Mouse (Mus musculus) liver, postnatal 0 days (tissue): ENCODE measurements at regions not wholly inside any gene's neighbourhood (a gene's known extent, or its start where the extent isn't known, plus 50 kb on each side); places are given as distances from the start of the nearest gene placed in this dataset.

Experiments
- ATAC-seq: fragments of 200-750 bp; cut with Nextera tagmentation; 2 replicates; pipeline ENCODE4 v1.8.0; 2017; ENCODE audit warnings: mild to moderate bottlenecking, moderate library complexity
- DNase-seq: peaks from one replicate; pipeline ENCODE4 v3.0.0-alpha.2; 2016
- H3K27ac ChIP-seq: fragments of 300-500 bp; sonication (generic); 2 replicates; pipeline ENCODE4 v1.5.1; 2014; ENCODE audit warnings: antibody characterized with exemption, moderate library complexity, mild to moderate bottlenecking, low read depth
- H3K27me3 ChIP-seq: fragments of 300-500 bp; sonication (generic); 2 replicates; pipeline ENCODE4 v1.6.1; 2014; ENCODE audit warnings: low read length, control low read depth, mixed read lengths; ENCODE audit not compliant: insufficient read depth
- H3K36me3 ChIP-seq: fragments of 300-500 bp; sonication (generic); replicated peaks from 2 replicates; pipeline ENCODE4 v1.6.1; 2014; ENCODE audit warnings: mild to moderate bottlenecking, control low read depth, low read length, moderate library complexity, mixed read lengths; ENCODE audit not compliant: insufficient read depth
- H3K4me1 ChIP-seq: fragments of 300-500 bp; sonication (generic); 2 replicates; pipeline ENCODE4 v1.6.1; 2014; ENCODE audit warnings: antibody characterized with exemption, mild to moderate bottlenecking, control low read depth; ENCODE audit not compliant: insufficient read depth
- H3K4me2 ChIP-seq: fragments of 300-500 bp; sonication (generic); 2 replicates; pipeline ENCODE4 v1.6.1; 2014; ENCODE audit warnings: low read depth, mild to moderate bottlenecking, low read length, moderate library complexity, mixed read lengths
- H3K4me3 ChIP-seq: fragments of 300-500 bp; sonication (generic); 2 replicates; pipeline ENCODE4 v1.5.1; 2014; ENCODE audit warnings: low read depth, low read length
- H3K9ac ChIP-seq: fragments of 300-500 bp; sonication (generic); replicated peaks from 2 replicates; pipeline ENCODE4 v1.6.1; 2014; ENCODE audit warnings: mild to moderate bottlenecking, moderate library complexity
- H3K9me3 ChIP-seq: fragments of 300-500 bp; sonication (generic); 2 replicates; pipeline ENCODE4 v1.6.1; 2016; ENCODE audit warnings: mild to moderate bottlenecking, control low read depth, low read length, mixed read lengths
- CTCF ChIP-seq: sonication (generic); IDR thresholded peaks from 2 replicates; pipeline ENCODE4 v1.5.1; 2016; ENCODE audit warnings: antibody characterized with exemption, low read depth
- EP300 ChIP-seq: IDR thresholded peaks from 2 replicates; pipeline ENCODE4 v1.6.1; 2016; ENCODE audit warnings: antibody characterized with exemption, low read depth, mild to moderate bottlenecking
- WGBS: fragments of 180-500 bp; shearing (Covaris S2); extraction: QIAGEN DNeasy Blood & Tissue Kit; methylation state at CpG from one replicate; pipeline ENCODE4 v1.1.7; 2014; ENCODE audit not compliant: insufficient replicate concordance; 5-methylcytosine and 5-hydroxymethylcytosine counted together

GRCm38 (mm10) chr2:135579514-135579913 is 79.3 kb upstream of the Plcb4 start:
- H3K27me3 ChIP-seq, result no peaks in the 10 kb centered on the region
- H3K27ac ChIP-seq, result no peak overlapping the region
- no peak overlapping the region for H3K9ac ChIP-seq
- no peaks in the 10 kb centered on the region for H3K9me3 ChIP-seq
- H3K4me2 ChIP-seq, result no peak overlapping the region
- DNase-seq, result no peak
- H3K4me1 ChIP-seq, result no peaks in the 10 kb centered on the region
- H3K36me3 ChIP-seq, result no peaks in the 10 kb centered on the region
- 89% methylated on average over 6 of the region's 6 CpGs for WGBS
- no peak overlapping the region for H3K4me3 ChIP-seq
- TF ChIP-seq EP300, result no peak
- no peak for TF ChIP-seq CTCF
- ATAC-seq, result no peak

- Histone ChIP-seq H3K4me3 (no peak overlapping the region), H3K4me2 (no peak overlapping the region), H3K9ac (no peak overlapping the region), H3K27ac (no peak overlapping the region), H3K27me3 (no peaks in the 10 kb centered on the region), H3K4me1 (no peaks in the 10 kb centered on the region), H3K9me3 (no peaks in the 10 kb centered on the region), H3K36me3 (no peaks in the 10 kb centered on the region)
- TF ChIP-seq CTCF (no peak), EP300 (no peak)
- 67% methylated on average over 4 of the region's 4 CpGs for WGBS
- DNase-seq (no peak), ATAC-seq (no peak)
Measured at GRCm38 (mm10) chr2:135580051-135580450, 78.8 kb upstream of the Plcb4 start.

- Histone ChIP-seq H3K4me2 (no peak overlapping the region), H3K36me3 (no peaks in the 10 kb centered on the region), H3K27ac (no peak overlapping the region), H3K4me1 (no peaks in the 10 kb centered on the region), H3K4me3 (no peak overlapping the region), H3K9me3 (no peaks in the 10 kb centered on the region), H3K9ac (no peak overlapping the region), H3K27me3 (no peaks in the 10 kb centered on the region)
- DNase-seq (no peak), ATAC-seq (no peak)
- TF ChIP-seq CTCF (no peak), EP300 (no peak)
- WGBS, result 77% methylated on average over 8 of the region's 8 CpGs
Measured at GRCm38 (mm10) chr2:135582341-135582740, 76.5 kb upstream of the Plcb4 start.

- ATAC-seq, result no peak
- no peak for DNase-seq
Measured at GRCm38 (mm10) chr2:135606306-135606705, 52.5 kb upstream of the Plcb4 start.

More at GRCm38 (mm10) chr2:135606306-135606705, 52.5 kb upstream of the Plcb4 start:
- Histone ChIP-seq H3K36me3 (no peaks in the 10 kb centered on the region), H3K4me2 (no peak overlapping the region), H3K9ac (no peak overlapping the region), H3K4me3 (no peak overlapping the region), H3K4me1 (no peaks in the 10 kb centered on the region), H3K9me3 (no peaks in the 10 kb centered on the region), H3K27me3 (no peaks in the 10 kb centered on the region), H3K27ac (no peak overlapping the region)
- TF ChIP-seq EP300, result no peak
- TF ChIP-seq CTCF, result no peak
